Mouse (Mus musculus): ENCODE data around the gene Plekho2. TPM values are rescaled to one million over a fixed set of nuclear protein-coding genes. Genes with fewer than 3 reads are reported as not detected.

Gene Plekho2
- polyA plus RNA-seq, 1 experiment: 14.6 TPM

DNA sequence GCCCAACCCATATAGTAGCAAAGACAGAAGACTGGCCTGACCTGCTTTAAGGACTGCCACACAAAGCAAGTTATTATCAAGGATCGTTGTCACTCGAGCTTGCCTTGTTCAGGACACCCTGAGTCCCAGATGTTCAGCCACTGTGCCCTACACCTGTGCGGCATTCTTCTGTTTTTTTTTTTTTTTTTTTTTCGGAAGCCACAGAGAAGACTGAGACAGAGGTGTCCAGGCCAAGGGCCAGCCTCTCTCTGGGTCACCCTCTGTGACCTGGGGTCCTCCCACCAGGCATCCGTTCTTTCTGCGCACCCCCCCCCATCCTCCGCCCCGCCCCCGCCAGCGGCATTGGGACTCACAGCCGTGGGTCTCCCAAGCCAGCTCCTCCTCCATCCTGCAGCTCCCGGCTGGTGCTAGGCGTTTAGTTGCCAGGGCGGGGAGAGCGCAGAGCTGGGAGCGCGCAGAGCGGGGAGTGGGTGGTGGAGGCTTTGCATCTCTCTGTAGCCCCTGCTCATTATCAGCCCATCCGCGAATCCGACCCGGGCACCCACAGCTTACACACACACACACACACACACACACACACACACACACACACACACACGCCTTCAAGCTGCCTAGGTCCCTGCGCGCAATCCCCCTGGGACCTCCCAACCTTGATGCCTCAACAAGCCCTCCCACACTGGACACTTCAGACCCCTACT lies 59.9 kb downstream of the Plekho2 start, which contains the start of gene Ankdd1a:
TSS of gene Ankdd1a (minus strand) at position 387 of the 698 bp plus-strand sequence.
- Histone ChIP-seq H3K27me3 (ENCODE audit: control insufficient read depth, insufficient read depth, insufficient read length) (no peaks in the 10 kb centered on the region), H3K79me2 (ENCODE audit: control insufficient read depth, insufficient read depth) (no peaks in the 10 kb centered on the region), H3K4me2 (ENCODE audit: low read depth) (no peak within 1 kb of the TSS), H3K4me3 (no peak within 1 kb of the TSS), H3ac (ENCODE audit: control insufficient read depth, insufficient read length) (no peak within 1 kb of the TSS), H3K36me3 (ENCODE audit: control insufficient read depth, insufficient read depth) (no peaks in the 10 kb centered on the region)
- TF ChIP-seq SRF (IDR thresholded peaks at IDR 0.05; ENCODE audit: control insufficient read depth, insufficient read length, low read depth): no peak
- TF ChIP-seq E2F4 (IDR thresholded peaks at IDR 0.05; ENCODE audit: insufficient read depth): no peak
- no peak for TF ChIP-seq MYOD1 (IDR thresholded peaks at IDR 0.05; ENCODE audit: control insufficient read depth in 1 of 3, insufficient read length in 2 of 3, low read depth in 2 of 3)
- TF ChIP-seq MYOG (IDR thresholded peaks at IDR 0.05; ENCODE audit: control insufficient read depth in 1 of 3, insufficient read depth in 1 of 3, insufficient read length in 2 of 3, low read depth in 2 of 3): no peak
- TF ChIP-seq TCF12 (IDR thresholded peaks at IDR 0.05; ENCODE audit: insufficient read depth, poor library complexity, severe bottlenecking): no peak
- TF ChIP-seq USF1 (IDR thresholded peaks at IDR 0.05; ENCODE audit: low read depth): no peak
- TF ChIP-seq POLR2AphosphoS2 (IDR thresholded peaks at IDR 0.05; ENCODE audit: insufficient read length, low read depth): no peak
- TF ChIP-seq POLR2A (IDR thresholded peaks at IDR 0.05; ENCODE audit: insufficient read length, low read depth): no peak
- no peak for TF ChIP-seq CEBPB (IDR thresholded peaks at IDR 0.05; ENCODE audit: insufficient read depth, poor library complexity, severe bottlenecking)

DNA sequence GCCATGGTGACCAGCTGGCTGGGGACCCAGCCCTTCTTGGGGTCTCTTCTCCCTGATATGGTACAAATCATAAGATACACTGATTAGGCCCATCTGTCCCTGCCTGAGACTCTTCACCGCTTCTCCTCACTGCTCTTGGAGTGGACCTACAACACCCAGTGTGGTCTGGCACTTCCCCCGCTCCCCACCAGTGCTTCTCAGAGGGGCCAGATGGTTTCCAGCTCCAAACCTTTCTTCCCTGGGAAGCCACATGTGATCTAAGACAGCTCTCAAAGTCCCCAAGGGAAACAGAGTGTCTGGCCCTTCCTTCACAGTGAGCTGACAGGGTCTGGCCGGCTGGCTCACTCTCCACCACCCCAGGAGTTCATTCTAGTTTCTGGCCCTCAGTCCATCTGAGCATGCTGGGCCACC lies 65.0 kb downstream of the Plekho2 start:
- TF ChIP-seq SRF (IDR thresholded peaks at IDR 0.05; ENCODE audit: control insufficient read depth, insufficient read length, low read depth): no peak
- TF ChIP-seq MYOG (IDR thresholded peaks at IDR 0.05; ENCODE audit: control insufficient read depth in 1 of 3, insufficient read depth in 1 of 3, insufficient read length in 2 of 3, low read depth in 2 of 3): no peak
- no peak for TF ChIP-seq POLR2AphosphoS2 (IDR thresholded peaks at IDR 0.05; ENCODE audit: insufficient read length, low read depth)
- TF ChIP-seq TCF3 (IDR thresholded peaks at IDR 0.05; ENCODE audit: insufficient read length, low read depth): no peak
- TF ChIP-seq POLR2A (IDR thresholded peaks at IDR 0.05; ENCODE audit: insufficient read length, low read depth): no peak
- no peak for TF ChIP-seq E2F4 (IDR thresholded peaks at IDR 0.05; ENCODE audit: insufficient read depth)
- TF ChIP-seq CEBPB (IDR thresholded peaks at IDR 0.05; ENCODE audit: insufficient read depth, poor library complexity, severe bottlenecking): no peak
- no peak for TF ChIP-seq USF1 (IDR thresholded peaks at IDR 0.05; ENCODE audit: low read depth)
- no peak for TF ChIP-seq MAX (IDR thresholded peaks at IDR 0.05; ENCODE audit: low read depth)
- TF ChIP-seq TCF12 (IDR thresholded peaks at IDR 0.05; ENCODE audit: insufficient read depth, poor library complexity, severe bottlenecking): no peak
- TF ChIP-seq REST (IDR thresholded peaks at IDR 0.05; ENCODE audit: insufficient read depth, insufficient read length): no peak
- no peak for TF ChIP-seq MYOD1 (IDR thresholded peaks at IDR 0.05; ENCODE audit: control insufficient read depth in 1 of 3, insufficient read length in 2 of 3, low read depth in 2 of 3)
- no peaks in the 10 kb centered on the region for H3K79me2 ChIP-seq (ENCODE audit: control insufficient read depth, insufficient read depth)
- H3K27me3 ChIP-seq (ENCODE audit: control insufficient read depth, insufficient read depth, insufficient read length): peaks cover 10% of the 10 kb centered on the region
- H3K4me3 ChIP-seq: no peak overlapping the region
- no peak overlapping the region for H3K4me2 ChIP-seq (ENCODE audit: low read depth)
- no peaks in the 10 kb centered on the region for H3K36me3 ChIP-seq (ENCODE audit: control insufficient read depth, insufficient read depth)
- H3ac ChIP-seq (ENCODE audit: control insufficient read depth, insufficient read length): no peak overlapping the region

DNA sequence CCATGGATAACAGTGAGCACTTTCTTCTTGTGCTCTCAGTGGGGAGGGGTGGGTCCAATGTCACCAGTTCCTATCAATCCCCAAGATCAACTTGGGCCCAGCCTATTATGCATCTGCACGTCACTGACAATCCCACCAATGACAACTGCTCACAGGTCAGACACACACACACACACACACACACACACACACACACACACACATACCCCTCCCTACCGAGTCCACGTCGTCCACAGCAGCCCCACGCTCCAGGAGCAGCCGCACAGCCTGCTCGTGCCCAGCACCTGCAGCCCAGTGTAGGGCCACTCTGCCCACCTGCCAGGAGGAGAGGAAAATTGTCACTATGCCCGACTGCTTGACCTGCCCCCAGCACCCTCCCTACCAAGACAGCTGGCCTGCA lies 65.4 kb downstream of the Plekho2 start:
- no peak overlapping the region for H3K4me3 ChIP-seq
- H3K4me2 ChIP-seq (ENCODE audit: low read depth): no peak overlapping the region
- H3K79me2 ChIP-seq (ENCODE audit: control insufficient read depth, insufficient read depth): no peaks in the 10 kb centered on the region
- no peak overlapping the region for H3ac ChIP-seq (ENCODE audit: control insufficient read depth, insufficient read length)
- no peaks in the 10 kb centered on the region for H3K36me3 ChIP-seq (ENCODE audit: control insufficient read depth, insufficient read depth)
- no peak for TF ChIP-seq TCF3 (IDR thresholded peaks at IDR 0.05; ENCODE audit: insufficient read length, low read depth)
- TF ChIP-seq MAX (IDR thresholded peaks at IDR 0.05; ENCODE audit: low read depth): no peak
- no peak for TF ChIP-seq CEBPB (IDR thresholded peaks at IDR 0.05; ENCODE audit: insufficient read depth, poor library complexity, severe bottlenecking)
- no peak for TF ChIP-seq TCF12 (IDR thresholded peaks at IDR 0.05; ENCODE audit: insufficient read depth, poor library complexity, severe bottlenecking)
- TF ChIP-seq POLR2A (IDR thresholded peaks at IDR 0.05; ENCODE audit: insufficient read length, low read depth): no peak
- TF ChIP-seq MYOG (IDR thresholded peaks at IDR 0.05; ENCODE audit: control insufficient read depth in 1 of 3, insufficient read depth in 1 of 3, insufficient read length in 2 of 3, low read depth in 2 of 3): no peak
- no peak for TF ChIP-seq SRF (IDR thresholded peaks at IDR 0.05; ENCODE audit: control insufficient read depth, insufficient read length, low read depth)
- no peak for TF ChIP-seq USF1 (IDR thresholded peaks at IDR 0.05; ENCODE audit: low read depth)
- no peak for TF ChIP-seq REST (IDR thresholded peaks at IDR 0.05; ENCODE audit: insufficient read depth, insufficient read length)
- no peak for TF ChIP-seq MYOD1 (IDR thresholded peaks at IDR 0.05; ENCODE audit: control insufficient read depth in 1 of 3, insufficient read length in 2 of 3, low read depth in 2 of 3)
- TF ChIP-seq POLR2AphosphoS2 (IDR thresholded peaks at IDR 0.05; ENCODE audit: insufficient read length, low read depth): no peak
- no peak for TF ChIP-seq E2F4 (IDR thresholded peaks at IDR 0.05; ENCODE audit: insufficient read depth)
- H3K27me3 ChIP-seq (ENCODE audit: control insufficient read depth, insufficient read depth, insufficient read length): peaks cover 10% of the 10 kb centered on the region

GRCm38 (mm10) chr9:65512520-65512919 lies 67.3 kb downstream of the Plekho2 start:
- Histone ChIP-seq H3K79me2 (ENCODE audit: control insufficient read depth, insufficient read depth) (no peaks in the 10 kb centered on the region), H3K27me3 (ENCODE audit: control insufficient read depth, insufficient read depth, insufficient read length) (peaks cover 10% of the 10 kb centered on the region)

More at GRCm38 (mm10) chr9:65512520-65512919, 67.3 kb downstream of the Plekho2 start:
- H3ac ChIP-seq (ENCODE audit: control insufficient read depth, insufficient read length): no peak overlapping the region
- no peak for TF ChIP-seq MYOD1 (IDR thresholded peaks at IDR 0.05; ENCODE audit: control insufficient read depth in 1 of 3, insufficient read length in 2 of 3, low read depth in 2 of 3)
- TF ChIP-seq USF1 (IDR thresholded peaks at IDR 0.05; ENCODE audit: low read depth): no peak
- no peak for TF ChIP-seq POLR2A (IDR thresholded peaks at IDR 0.05; ENCODE audit: insufficient read length, low read depth)
- no peak for TF ChIP-seq POLR2AphosphoS2 (IDR thresholded peaks at IDR 0.05; ENCODE audit: insufficient read length, low read depth)
- no peak for TF ChIP-seq MYOG (IDR thresholded peaks at IDR 0.05; ENCODE audit: control insufficient read depth in 1 of 3, insufficient read depth in 1 of 3, insufficient read length in 2 of 3, low read depth in 2 of 3)
- TF ChIP-seq SRF (IDR thresholded peaks at IDR 0.05; ENCODE audit: control insufficient read depth, insufficient read length, low read depth): no peak
- TF ChIP-seq E2F4 (IDR thresholded peaks at IDR 0.05; ENCODE audit: insufficient read depth): no peak
- no peak for TF ChIP-seq REST (IDR thresholded peaks at IDR 0.05; ENCODE audit: insufficient read depth, insufficient read length)
- no peak for TF ChIP-seq TCF3 (IDR thresholded peaks at IDR 0.05; ENCODE audit: insufficient read length, low read depth)
- no peak overlapping the region for H3K4me2 ChIP-seq (ENCODE audit: low read depth)
- no peaks in the 10 kb centered on the region for H3K36me3 ChIP-seq (ENCODE audit: control insufficient read depth, insufficient read depth)
- no peak overlapping the region for H3K4me3 ChIP-seq
